Mouse (Mus musculus): ENCODE measurements around the gene Prkce. TPM values are rescaled to one million over a fixed set of nuclear protein-coding genes. Genes with fewer than 3 reads are reported as not detected.

Prkce gene
- polyA plus RNA-seq, 1 experiment from 2014 or later, result 35.7 TPM

GRCm38 (mm10) chr17:86193979-86194378 is 26.4 kb downstream of the Prkce start:
- 93% methylated on average over 6 of the region's 6 CpGs for WGBS
- Histone ChIP-seq H3K36me3 (ENCODE audit: control insufficient read depth, insufficient read depth, low read length) (no peaks in the 10 kb centered on the region), H3K27ac (ENCODE audit: low read depth, low read length) (no peak overlapping the region), H3K9ac (ENCODE audit: low read depth, low read length) (no peak overlapping the region), H3K9me3 (ENCODE audit: control insufficient read depth, low read length) (no peaks in the 10 kb centered on the region), H3K27me3 (replicated peaks; ENCODE audit: control insufficient read depth, insufficient read depth, low read length) (no peaks in the 10 kb centered on the region), H3K4me3 (ENCODE audit: low read length) (no peak overlapping the region), H3K4me2 (ENCODE audit: low read length) (no peak overlapping the region), H3K4me1 (ENCODE audit: control insufficient read depth, insufficient read depth, low read depth, low read length) (no peaks in the 10 kb centered on the region)
- no peak for ATAC-seq

GRCm38 (mm10) chr17:86194921-86195320 is 27.3 kb downstream of the Prkce start:
- no peaks in the 10 kb centered on the region for H3K9me3 ChIP-seq (ENCODE audit: control insufficient read depth, low read length)
- no peak overlapping the region for H3K9ac ChIP-seq (ENCODE audit: low read depth, low read length)
- no peak overlapping the region for H3K27ac ChIP-seq (ENCODE audit: low read depth, low read length)
- H3K4me2 ChIP-seq (ENCODE audit: low read length), result no peak overlapping the region
- ATAC-seq, result no peak
- WGBS, result 93% methylated on average over 8 of the region's 8 CpGs
- H3K27me3 ChIP-seq (replicated peaks; ENCODE audit: control insufficient read depth, insufficient read depth, low read length), result no peaks in the 10 kb centered on the region
- no peaks in the 10 kb centered on the region for H3K4me1 ChIP-seq (ENCODE audit: control insufficient read depth, insufficient read depth, low read depth, low read length)
- H3K4me3 ChIP-seq (ENCODE audit: low read length), result no peak overlapping the region
- no peaks in the 10 kb centered on the region for H3K36me3 ChIP-seq (ENCODE audit: control insufficient read depth, insufficient read depth, low read length)

- ATAC-seq, result no peak
- 90% methylated on average over 16 of the region's 16 CpGs for WGBS
These were observed 31.2 kb downstream of the Prkce start for GRCm38 (mm10) chr17:86198496-86199465.

GRCm38 (mm10) chr17:86201981-86202380 is 34.4 kb downstream of the Prkce start:
- Histone ChIP-seq H3K27ac (ENCODE audit: low read depth, low read length) (no peak overlapping the region), H3K4me2 (ENCODE audit: low read length) (no peak overlapping the region)

More at GRCm38 (mm10) chr17:86198496-86199465, 31.2 kb downstream of the Prkce start:
- no peak overlapping the region for H3K4me3 ChIP-seq (ENCODE audit: low read length)
- no peak overlapping the region for H3K9ac ChIP-seq (ENCODE audit: low read depth, low read length)
- H3K4me2 ChIP-seq (ENCODE audit: low read length), result no peak overlapping the region
- no peaks in the 10 kb centered on the region for H3K36me3 ChIP-seq (ENCODE audit: control insufficient read depth, insufficient read depth, low read length)
- peaks cover 7% of the 10 kb centered on the region for H3K4me1 ChIP-seq (ENCODE audit: control insufficient read depth, insufficient read depth, low read depth, low read length)
- no peaks in the 10 kb centered on the region for H3K9me3 ChIP-seq (ENCODE audit: control insufficient read depth, low read length)
- no peak overlapping the region for H3K27ac ChIP-seq (ENCODE audit: low read depth, low read length)
- no peaks in the 10 kb centered on the region for H3K27me3 ChIP-seq (replicated peaks; ENCODE audit: control insufficient read depth, insufficient read depth, low read length)

GRCm38 (mm10) chr17:86202972-86203371 is 35.4 kb downstream of the Prkce start:
- no peak overlapping the region for H3K9ac ChIP-seq (ENCODE audit: low read depth, low read length)
- no peaks in the 10 kb centered on the region for H3K9me3 ChIP-seq (ENCODE audit: control insufficient read depth, low read length)
- no peak overlapping the region for H3K27ac ChIP-seq (ENCODE audit: low read depth, low read length)
- WGBS, result 90% methylated on average over 6 of the region's 6 CpGs
- H3K4me3 ChIP-seq (ENCODE audit: low read length), result no peak overlapping the region
- peaks cover 7% of the 10 kb centered on the region for H3K4me1 ChIP-seq (ENCODE audit: control insufficient read depth, insufficient read depth, low read depth, low read length)
- no peaks in the 10 kb centered on the region for H3K36me3 ChIP-seq (ENCODE audit: control insufficient read depth, insufficient read depth, low read length)
- H3K27me3 ChIP-seq (replicated peaks; ENCODE audit: control insufficient read depth, insufficient read depth, low read length), result no peaks in the 10 kb centered on the region
- ATAC-seq, result no peak
- H3K4me2 ChIP-seq (ENCODE audit: low read length), result no peak overlapping the region

More at GRCm38 (mm10) chr17:86201981-86202380, 34.4 kb downstream of the Prkce start:
- WGBS, result 87% methylated on average over 7 of the region's 7 CpGs
- Histone ChIP-seq H3K27me3 (replicated peaks; ENCODE audit: control insufficient read depth, insufficient read depth, low read length) (no peaks in the 10 kb centered on the region), H3K9ac (ENCODE audit: low read depth, low read length) (no peak overlapping the region), H3K36me3 (ENCODE audit: control insufficient read depth, insufficient read depth, low read length) (no peaks in the 10 kb centered on the region), H3K9me3 (ENCODE audit: control insufficient read depth, low read length) (no peaks in the 10 kb centered on the region), H3K4me3 (ENCODE audit: low read length) (no peak overlapping the region), H3K4me1 (ENCODE audit: control insufficient read depth, insufficient read depth, low read depth, low read length) (peaks cover 7% of the 10 kb centered on the region)
- ATAC-seq, result no peak

GRCm38 (mm10) chr17:86203531-86204450 is 36.2 kb downstream of the Prkce start:
- WGBS, result 53% methylated on average over 20 of the region's 20 CpGs
- no peak overlapping the region for H3K9ac ChIP-seq (ENCODE audit: low read depth, low read length)
- no peak overlapping the region for H3K4me2 ChIP-seq (ENCODE audit: low read length)
- H3K4me1 ChIP-seq (ENCODE audit: control insufficient read depth, insufficient read depth, low read depth, low read length), result peaks cover 7% of the 10 kb centered on the region
- H3K27me3 ChIP-seq (replicated peaks; ENCODE audit: control insufficient read depth, insufficient read depth, low read length), result no peaks in the 10 kb centered on the region
- no peak overlapping the region for H3K27ac ChIP-seq (ENCODE audit: low read depth, low read length)
- no peak overlapping the region for H3K4me3 ChIP-seq (ENCODE audit: low read length)
- 0 out of 2 replicates have a peak, but pooled peaks have one; percentile 15 for ATAC-seq
- no peaks in the 10 kb centered on the region for H3K9me3 ChIP-seq (ENCODE audit: control insufficient read depth, low read length)
- no peaks in the 10 kb centered on the region for H3K36me3 ChIP-seq (ENCODE audit: control insufficient read depth, insufficient read depth, low read length)

GRCm38 (mm10) chr17:86206289-86206688 is 38.7 kb downstream of the Prkce start:
- Histone ChIP-seq H3K4me2 (ENCODE audit: low read length) (no peak overlapping the region), H3K4me3 (ENCODE audit: low read length) (no peak overlapping the region), H3K9ac (ENCODE audit: low read depth, low read length) (no peak overlapping the region), H3K27ac (ENCODE audit: low read depth, low read length) (no peak overlapping the region), H3K4me1 (ENCODE audit: control insufficient read depth, insufficient read depth, low read depth, low read length) (peaks cover 7% of the 10 kb centered on the region), H3K27me3 (replicated peaks; ENCODE audit: control insufficient read depth, insufficient read depth, low read length) (no peaks in the 10 kb centered on the region), H3K36me3 (ENCODE audit: control insufficient read depth, insufficient read depth, low read length) (no peaks in the 10 kb centered on the region), H3K9me3 (ENCODE audit: control insufficient read depth, low read length) (no peaks in the 10 kb centered on the region)
- ATAC-seq, result no peak
- WGBS, result 89% methylated on average over 8 of the region's 8 CpGs

- WGBS, result 90% methylated on average over 17 of the region's 17 CpGs
- peaks cover 5% of the 10 kb centered on the region for H3K4me1 ChIP-seq (ENCODE audit: control insufficient read depth, insufficient read depth, low read depth, low read length)
- ATAC-seq, result no peak
- H3K9ac ChIP-seq (ENCODE audit: low read depth, low read length), result no peak overlapping the region
- no peaks in the 10 kb centered on the region for H3K27me3 ChIP-seq (replicated peaks; ENCODE audit: control insufficient read depth, insufficient read depth, low read length)
- no peak overlapping the region for H3K4me3 ChIP-seq (ENCODE audit: low read length)
- no peak overlapping the region for H3K4me2 ChIP-seq (ENCODE audit: low read length)
- no peaks in the 10 kb centered on the region for H3K9me3 ChIP-seq (ENCODE audit: control insufficient read depth, low read length)
- H3K36me3 ChIP-seq (ENCODE audit: control insufficient read depth, insufficient read depth, low read length), result no peaks in the 10 kb centered on the region
- no peak overlapping the region for H3K27ac ChIP-seq (ENCODE audit: low read depth, low read length)
These were observed 40.7 kb downstream of the Prkce start for GRCm38 (mm10) chr17:86208057-86208820.
